Mouse (Mus musculus): ENCODE measurements around the gene Creld2. TPM values are rescaled to one million over a fixed set of nuclear protein-coding genes. Genes with fewer than 3 reads are reported as not detected.

The Creld2 gene
- polyA plus RNA-seq, 1 experiment from 2014 or later: 94.9 TPM

GRCm38 (mm10) chr15:88836031-88836430, 16.6 kb downstream of the Creld2 start:
- Histone ChIP-seq H3K4me2 (ENCODE audit: low read depth, severe bottlenecking) (no peak overlapping the region), H3K27ac (replicated peaks; ENCODE audit: low read depth, low read length) (no peak overlapping the region), H3K36me3 (ENCODE audit: control insufficient read depth, insufficient read depth, low read length) (no peaks in the 10 kb centered on the region), H3K4me1 (ENCODE audit: control insufficient read depth, insufficient read depth, low read length) (peaks cover 28% of the 10 kb centered on the region), H3K9me3 (ENCODE audit: control insufficient read depth, low read length) (no peaks in the 10 kb centered on the region), H3K4me3 (ENCODE audit: low read depth, low read length) (no peak overlapping the region), H3K27me3 (ENCODE audit: control insufficient read depth, insufficient read depth, low read length) (no peaks in the 10 kb centered on the region), H3K9ac (ENCODE audit: low read length) (no peak overlapping the region)
- WGBS: 79% methylated on average over 6 of the region's 6 CpGs
- ATAC-seq (ENCODE audit: insufficient number of reproducible peaks, low FRiP score, low TSS enrichment, low read depth) (no peak), DNase-seq (ENCODE audit: low spot score) (no peak)

- no peaks in the 10 kb centered on the region for H3K27me3 ChIP-seq (ENCODE audit: control insufficient read depth, insufficient read depth, low read length)
- H3K4me2 ChIP-seq (ENCODE audit: low read depth, severe bottlenecking): no peak overlapping the region
- no peak overlapping the region for H3K27ac ChIP-seq (replicated peaks; ENCODE audit: low read depth, low read length)
- no peak overlapping the region for H3K9ac ChIP-seq (ENCODE audit: low read length)
- 65% methylated on average over 5 of the region's 5 CpGs for WGBS
- no peak for DNase-seq (ENCODE audit: low spot score)
- peaks cover 28% of the 10 kb centered on the region for H3K4me1 ChIP-seq (ENCODE audit: control insufficient read depth, insufficient read depth, low read length)
- ATAC-seq (ENCODE audit: insufficient number of reproducible peaks, low FRiP score, low TSS enrichment, low read depth): no peak
- H3K36me3 ChIP-seq (ENCODE audit: control insufficient read depth, insufficient read depth, low read length): no peaks in the 10 kb centered on the region
- H3K4me3 ChIP-seq (ENCODE audit: low read depth, low read length): no peak overlapping the region
- no peaks in the 10 kb centered on the region for H3K9me3 ChIP-seq (ENCODE audit: control insufficient read depth, low read length)
Observed at GRCm38 (mm10) chr15:88836571-88836970, 17.1 kb downstream of the Creld2 start.

GRCm38 (mm10) chr15:88837199-88837932, 17.9 kb downstream of the Creld2 start:
- Histone ChIP-seq H3K27me3 (ENCODE audit: control insufficient read depth, insufficient read depth, low read length) (no peaks in the 10 kb centered on the region), H3K36me3 (ENCODE audit: control insufficient read depth, insufficient read depth, low read length) (no peaks in the 10 kb centered on the region), H3K9me3 (ENCODE audit: control insufficient read depth, low read length) (no peaks in the 10 kb centered on the region), H3K4me3 (ENCODE audit: low read depth, low read length) (peak overlapping the region; percentile 37), H3K9ac (ENCODE audit: low read length) (peak overlapping the region; percentile 58), H3K4me2 (ENCODE audit: low read depth, severe bottlenecking) (peak overlapping the region; percentile 74), H3K27ac (replicated peaks; ENCODE audit: low read depth, low read length) (no peak overlapping the region), H3K4me1 (ENCODE audit: control insufficient read depth, insufficient read depth, low read length) (peaks cover 28% of the 10 kb centered on the region)
- under 1% methylated on average over 39 of the region's 39 CpGs for WGBS
- ATAC-seq (ENCODE audit: insufficient number of reproducible peaks, low FRiP score, low TSS enrichment, low read depth) (peak; percentile 15; the same call in 1 of the 2 replicates), DNase-seq (ENCODE audit: low spot score) (peak; percentile 73)

- 2% methylated on average over 11 of the region's 11 CpGs for WGBS
Observed at GRCm38 (mm10) chr15:88837977-88838376, 18.5 kb downstream of the Creld2 start.

GRCm38 (mm10) chr15:88839271-88839670, 19.8 kb downstream of the Creld2 start:
- no peaks in the 10 kb centered on the region for H3K36me3 ChIP-seq (ENCODE audit: control insufficient read depth, insufficient read depth, low read length)
- peaks cover 32% of the 10 kb centered on the region for H3K4me1 ChIP-seq (ENCODE audit: control insufficient read depth, insufficient read depth, low read length)
- peak; percentile 70 for ATAC-seq (ENCODE audit: insufficient number of reproducible peaks, low FRiP score, low TSS enrichment, low read depth)
- peak overlapping the region; percentile 27 for H3K9ac ChIP-seq (ENCODE audit: low read length)
- no peaks in the 10 kb centered on the region for H3K9me3 ChIP-seq (ENCODE audit: control insufficient read depth, low read length)
- H3K4me3 ChIP-seq (ENCODE audit: low read depth, low read length): no peak overlapping the region
- 34% methylated on average over 9 of the region's 9 CpGs for WGBS
- H3K27ac ChIP-seq (replicated peaks; ENCODE audit: low read depth, low read length): peak overlapping the region; percentile 83
- H3K4me2 ChIP-seq (ENCODE audit: low read depth, severe bottlenecking): peak overlapping the region; percentile 10; the same call in 1 of the 2 replicates
- peak; percentile 70 for DNase-seq (ENCODE audit: low spot score)
- H3K27me3 ChIP-seq (ENCODE audit: control insufficient read depth, insufficient read depth, low read length): no peaks in the 10 kb centered on the region

More at GRCm38 (mm10) chr15:88837977-88838376, 18.5 kb downstream of the Creld2 start:
- no peak overlapping the region for H3K27ac ChIP-seq (replicated peaks; ENCODE audit: low read depth, low read length)
- no peaks in the 10 kb centered on the region for H3K36me3 ChIP-seq (ENCODE audit: control insufficient read depth, insufficient read depth, low read length)
- ATAC-seq (ENCODE audit: insufficient number of reproducible peaks, low FRiP score, low TSS enrichment, low read depth): no peak
- peak; percentile 25 for DNase-seq (ENCODE audit: low spot score)
- peaks cover 29% of the 10 kb centered on the region for H3K4me1 ChIP-seq (ENCODE audit: control insufficient read depth, insufficient read depth, low read length)
- H3K27me3 ChIP-seq (ENCODE audit: control insufficient read depth, insufficient read depth, low read length): no peaks in the 10 kb centered on the region
- H3K4me3 ChIP-seq (ENCODE audit: low read depth, low read length): peak overlapping the region; percentile 37
- no peaks in the 10 kb centered on the region for H3K9me3 ChIP-seq (ENCODE audit: control insufficient read depth, low read length)
- peak overlapping the region; percentile 58; the same call in 1 of the 2 replicates for H3K9ac ChIP-seq (ENCODE audit: low read length)
- H3K4me2 ChIP-seq (ENCODE audit: low read depth, severe bottlenecking): peak overlapping the region; percentile 74

GRCm38 (mm10) chr15:88840126-88840525, 20.7 kb downstream of the Creld2 start:
- H3K9me3 ChIP-seq (ENCODE audit: control insufficient read depth, low read length): no peaks in the 10 kb centered on the region
- ATAC-seq (ENCODE audit: insufficient number of reproducible peaks, low FRiP score, low TSS enrichment, low read depth) (no peak), DNase-seq (ENCODE audit: low spot score) (peak; percentile 36)
- H3K36me3 ChIP-seq (ENCODE audit: control insufficient read depth, insufficient read depth, low read length): no peaks in the 10 kb centered on the region
- H3K27ac ChIP-seq (replicated peaks; ENCODE audit: low read depth, low read length): peak overlapping the region; percentile 83
- no peak overlapping the region for H3K4me3 ChIP-seq (ENCODE audit: low read depth, low read length)
- no peak overlapping the region for H3K4me2 ChIP-seq (ENCODE audit: low read depth, severe bottlenecking)
- WGBS: 58% methylated on average over 10 of the region's 10 CpGs
- peaks cover 32% of the 10 kb centered on the region for H3K4me1 ChIP-seq (ENCODE audit: control insufficient read depth, insufficient read depth, low read length)
- no peak overlapping the region for H3K9ac ChIP-seq (ENCODE audit: low read length)
- H3K27me3 ChIP-seq (ENCODE audit: control insufficient read depth, insufficient read depth, low read length): no peaks in the 10 kb centered on the region

- DNase-seq (ENCODE audit: low spot score): no peak
- no peaks in the 10 kb centered on the region for H3K36me3 ChIP-seq (ENCODE audit: control insufficient read depth, insufficient read depth, low read length)
- H3K27me3 ChIP-seq (ENCODE audit: control insufficient read depth, insufficient read depth, low read length): no peaks in the 10 kb centered on the region
- WGBS: 87% methylated on average over 2 of the region's 2 CpGs
- no peak overlapping the region for H3K27ac ChIP-seq (replicated peaks; ENCODE audit: low read depth, low read length)
- H3K4me1 ChIP-seq (ENCODE audit: control insufficient read depth, insufficient read depth, low read length): peaks cover 32% of the 10 kb centered on the region
- H3K4me2 ChIP-seq (ENCODE audit: low read depth, severe bottlenecking): no peak overlapping the region
- no peak overlapping the region for H3K9ac ChIP-seq (ENCODE audit: low read length)
- no peaks in the 10 kb centered on the region for H3K9me3 ChIP-seq (ENCODE audit: control insufficient read depth, low read length)
- ATAC-seq (ENCODE audit: insufficient number of reproducible peaks, low FRiP score, low TSS enrichment, low read depth): no peak
- no peak overlapping the region for H3K4me3 ChIP-seq (ENCODE audit: low read depth, low read length)
Observed at GRCm38 (mm10) chr15:88841160-88841559, 21.7 kb downstream of the Creld2 start.

GRCm38 (mm10) chr15:88841580-88842299, 22.3 kb downstream of the Creld2 start:
- no peak for ATAC-seq (ENCODE audit: insufficient number of reproducible peaks, low FRiP score, low TSS enrichment, low read depth)
- H3K4me3 ChIP-seq (ENCODE audit: low read depth, low read length): no peak overlapping the region
- no peaks in the 10 kb centered on the region for H3K27me3 ChIP-seq (ENCODE audit: control insufficient read depth, insufficient read depth, low read length)
- WGBS: 87% methylated on average over 3 of the region's 3 CpGs
- H3K9me3 ChIP-seq (ENCODE audit: control insufficient read depth, low read length): no peaks in the 10 kb centered on the region
- no peak overlapping the region for H3K9ac ChIP-seq (ENCODE audit: low read length)
- no peak for DNase-seq (ENCODE audit: low spot score)
- H3K4me1 ChIP-seq (ENCODE audit: control insufficient read depth, insufficient read depth, low read length): peaks cover 29% of the 10 kb centered on the region
- no peak overlapping the region for H3K27ac ChIP-seq (replicated peaks; ENCODE audit: low read depth, low read length)
- no peaks in the 10 kb centered on the region for H3K36me3 ChIP-seq (ENCODE audit: control insufficient read depth, insufficient read depth, low read length)
- H3K4me2 ChIP-seq (ENCODE audit: low read depth, severe bottlenecking): no peak overlapping the region

Measured in limb, embryonic 11.5 days (tissue).